ENCODE assay signal across 30 mouse cellular contexts in genomic region chr4:139156538-139156937, GRCm38 (mm10).
"Had no signal": no experiment of that assay in that cellular context is flagged by ENCODE, and none has a peak within 500 bp of the region (broad histone marks: within the 10 kb centered on the region; RNA-seq: fewer than 3 reads in every experiment).

No protein-coding gene starts in this region.

- H3K4me3 ChIP-seq: limb, embryonic 10.5 days; limb, embryonic 12.5 days; limb, embryonic 13.5 days; limb, embryonic 15.5 days; liver, embryonic 12.5 days; liver, embryonic 13.5 days; liver, embryonic 15.5 days; lung, embryonic 15.5 days; megakaryocyte, embryonic 14.5 days; midbrain, embryonic 10.5 days; midbrain, embryonic 12.5 days; midbrain, embryonic 13.5 days; midbrain, embryonic 15.5 days; myocyte; neural tube, embryonic 12.5 days had no signal

- H3K4me1 ChIP-seq: limb, embryonic 10.5 days; limb, embryonic 12.5 days; limb, embryonic 13.5 days; limb, embryonic 15.5 days; liver, embryonic 12.5 days; liver, embryonic 13.5 days; megakaryocyte, embryonic 14.5 days; midbrain, embryonic 10.5 days; midbrain, embryonic 12.5 days; midbrain, embryonic 13.5 days; midbrain, embryonic 15.5 days; neural tube, embryonic 12.5 days had no signal

- H3K27ac ChIP-seq: limb, embryonic 10.5 days; limb, embryonic 12.5 days; limb, embryonic 13.5 days; limb, embryonic 15.5 days; liver, embryonic 12.5 days; liver, embryonic 13.5 days; liver, embryonic 14.5 days; liver, embryonic 15.5 days; lung, embryonic 15.5 days; macrophage; midbrain, embryonic 10.5 days; midbrain, embryonic 12.5 days; midbrain, embryonic 13.5 days; midbrain, embryonic 15.5 days; neural tube, embryonic 12.5 days had no signal

- ATAC-seq: liver, embryonic 12.5 days; liver, postnatal 0 days; lung, postnatal 0 days; midbrain, embryonic 13.5 days; midbrain, embryonic 15.5 days; midbrain, embryonic 16.5 days had no signal

- H3K27me3 ChIP-seq: limb, embryonic 12.5 days; limb, embryonic 13.5 days; limb, embryonic 15.5 days; liver, embryonic 13.5 days; lung, embryonic 15.5 days; midbrain, embryonic 13.5 days; midbrain, embryonic 15.5 days; neural tube, embryonic 12.5 days had no signal

- H3K36me3 ChIP-seq: limb, embryonic 10.5 days; limb, embryonic 12.5 days; limb, embryonic 13.5 days; limb, embryonic 15.5 days; liver, embryonic 12.5 days; liver, embryonic 13.5 days; liver, embryonic 15.5 days; lung, embryonic 15.5 days; midbrain, embryonic 10.5 days; midbrain, embryonic 12.5 days; midbrain, embryonic 13.5 days; midbrain, embryonic 15.5 days; neural tube, embryonic 12.5 days had no signal

- H3K9me3 ChIP-seq: limb, embryonic 10.5 days; limb, embryonic 12.5 days; limb, embryonic 15.5 days; liver, embryonic 13.5 days; liver, embryonic 15.5 days; lung, embryonic 15.5 days; midbrain, embryonic 12.5 days; midbrain, embryonic 13.5 days; midbrain, embryonic 15.5 days; neural tube, embryonic 12.5 days had no signal

- DNase-seq: left cerebral cortex, postnatal 4 days; liver; liver, embryonic 13.5 days; liver, postnatal 0 days; lung, adult 18-20 months; lung, adult 2 months; lung, embryonic 14.5 days; lung, postnatal 10 days; lung, postnatal 14 days; lung, postnatal 36 days; lung, postnatal 4 days; midbrain, embryonic 14.5 days had no signal
